Mouse (Mus musculus) monocyte, adult 2 months (primary cell): ENCODE measurements around the gene Tmem210.

ENCODE experiments used
- DNase-seq, 2 experiments: peaks; one replicate each; pipeline ENCODE4 v3.0.0; 2022; ENCODE audit warnings: low spot score in 2 of 2, low read depth in 1 of 2

Tmem210 gene

DNA sequence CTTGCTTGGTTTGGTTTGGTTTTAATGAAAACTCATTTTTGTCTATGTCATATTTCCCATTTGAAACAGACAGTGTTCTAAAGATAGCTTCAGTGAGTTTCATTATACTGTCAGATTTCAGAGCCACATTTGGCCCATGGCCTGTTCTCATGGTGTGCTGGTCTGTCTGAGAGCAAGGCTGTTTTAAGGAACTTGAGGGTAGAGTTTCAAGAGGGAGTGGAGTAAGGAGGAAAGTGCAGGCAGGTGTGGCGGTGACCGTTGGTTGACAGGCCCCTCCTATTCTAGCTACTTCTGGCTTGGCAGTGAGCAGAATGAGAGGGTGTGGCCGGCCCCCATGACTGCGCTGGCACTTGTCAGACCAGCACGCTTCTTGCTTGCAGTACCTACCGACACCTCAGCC, 50.4 kb downstream of the Tmem210 start:
- no peak for DNase-seq
